Mouse (Mus musculus): ENCODE data around the gene Olfr536. TPM values are rescaled to one million over a fixed set of nuclear protein-coding genes. Genes with fewer than 3 reads are reported as not detected.
"Not testable (repeated sequence)": the region's sequence is repeated elsewhere in the genome, so short reads cannot be mapped to it uniquely, and the experiment has no call there.

Gene Olfr536
- not detected for polyA plus RNA-seq (2012; fragmentation: generic; extraction: Trizol)
- long read RNA-seq, experiment 1, result 0 reads
- long read RNA-seq, experiment 2, result 0 reads

GRCm38 (mm10) chr7:140507346-140508021 is at the start of gene Olfr536:
Gene Olfr536 (minus strand): TSS chr7:140507396.
- H3K27me3 ChIP-seq (ENCODE audit: control insufficient read depth, insufficient read depth, insufficient read length); H3K36me3 ChIP-seq (ENCODE audit: control insufficient read depth, insufficient read depth); H3K79me3 ChIP-seq (ENCODE audit: low read depth); H3ac ChIP-seq (ENCODE audit: control insufficient read depth, insufficient read length, low read depth); H3K79me2 ChIP-seq (ENCODE audit: control insufficient read depth, insufficient read depth); H3K4me3 ChIP-seq (ENCODE audit: insufficient read depth, poor library complexity, severe bottlenecking): not testable (repeated sequence)

DNA sequence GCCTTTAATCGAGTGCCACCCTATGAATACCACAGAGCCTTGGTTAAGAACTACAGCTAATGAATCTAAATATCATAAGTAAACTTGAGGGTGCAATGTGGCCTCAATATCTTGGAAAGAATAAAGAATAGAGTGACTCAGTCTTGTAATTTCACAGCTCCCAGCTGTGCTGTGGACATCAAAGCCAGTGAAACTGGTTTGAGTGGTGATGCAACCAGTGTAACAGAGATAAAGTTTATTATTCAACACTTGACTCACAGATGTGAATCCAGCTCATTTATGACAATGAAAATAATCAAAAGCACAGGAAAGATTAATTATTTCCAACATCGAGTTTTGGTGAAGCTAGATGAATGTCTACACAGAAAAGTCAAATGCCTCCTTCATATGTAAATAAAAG is 32.5 kb upstream of the Olfr536 start:
- H3K36me3 ChIP-seq (ENCODE audit: control insufficient read depth, insufficient read depth), result no peaks in the 10 kb centered on the region
- no peaks in the 10 kb centered on the region for H3K79me3 ChIP-seq (ENCODE audit: low read depth)
- no peak overlapping the region for H3ac ChIP-seq (ENCODE audit: control insufficient read depth, insufficient read length, low read depth)
- peak; percentile 53 for TF ChIP-seq MYOD1 (IDR thresholded peaks at IDR 0.05; ENCODE audit: control insufficient read depth, insufficient read length, low read depth)
- peak; percentile 38 for TF ChIP-seq CEBPB (IDR thresholded peaks at IDR 0.05; ENCODE audit: low read depth)
- no peak for TF ChIP-seq CTCF (IDR thresholded peaks at IDR 0.05; ENCODE audit: control insufficient read depth, insufficient read depth, insufficient read length)
- no peak for TF ChIP-seq FOSL1 (IDR thresholded peaks at IDR 0.05; ENCODE audit: insufficient read depth, low read length, poor library complexity, severe bottlenecking)
- no peaks in the 10 kb centered on the region for H3K79me2 ChIP-seq (ENCODE audit: control insufficient read depth, insufficient read depth)
- H3K4me3 ChIP-seq (ENCODE audit: insufficient read depth, poor library complexity, severe bottlenecking), result no peak overlapping the region
- H3K27me3 ChIP-seq (ENCODE audit: control insufficient read depth, insufficient read depth, insufficient read length), result no peaks in the 10 kb centered on the region

GRCm38 (mm10) chr7:140494702-140495101 is 12.5 kb downstream of the Olfr536 start:
- Histone ChIP-seq H3ac (ENCODE audit: control insufficient read depth, insufficient read length, low read depth) (no peak overlapping the region), H3K4me3 (ENCODE audit: insufficient read depth, poor library complexity, severe bottlenecking) (no peak overlapping the region), H3K79me3 (ENCODE audit: low read depth) (no peaks in the 10 kb centered on the region), H3K27me3 (ENCODE audit: control insufficient read depth, insufficient read depth, insufficient read length) (no peaks in the 10 kb centered on the region), H3K79me2 (ENCODE audit: control insufficient read depth, insufficient read depth) (no peaks in the 10 kb centered on the region), H3K36me3 (ENCODE audit: control insufficient read depth, insufficient read depth) (no peaks in the 10 kb centered on the region)
- TF ChIP-seq CEBPB (IDR thresholded peaks at IDR 0.05; ENCODE audit: low read depth) (no peak), MYOD1 (IDR thresholded peaks at IDR 0.05; ENCODE audit: control insufficient read depth, insufficient read length, low read depth) (no peak), USF1 (IDR thresholded peaks at IDR 0.05; ENCODE audit: low read depth) (no peak), CTCF (IDR thresholded peaks at IDR 0.05; ENCODE audit: control insufficient read depth, insufficient read depth, insufficient read length) (no peak), MAX (IDR thresholded peaks at IDR 0.05) (no peak), FOSL1 (IDR thresholded peaks at IDR 0.05; ENCODE audit: insufficient read depth, low read length, poor library complexity, severe bottlenecking) (no peak), MYOG (IDR thresholded peaks at IDR 0.05; ENCODE audit: control insufficient read depth, extremely low read depth, insufficient read length) (no peak)

DNA sequence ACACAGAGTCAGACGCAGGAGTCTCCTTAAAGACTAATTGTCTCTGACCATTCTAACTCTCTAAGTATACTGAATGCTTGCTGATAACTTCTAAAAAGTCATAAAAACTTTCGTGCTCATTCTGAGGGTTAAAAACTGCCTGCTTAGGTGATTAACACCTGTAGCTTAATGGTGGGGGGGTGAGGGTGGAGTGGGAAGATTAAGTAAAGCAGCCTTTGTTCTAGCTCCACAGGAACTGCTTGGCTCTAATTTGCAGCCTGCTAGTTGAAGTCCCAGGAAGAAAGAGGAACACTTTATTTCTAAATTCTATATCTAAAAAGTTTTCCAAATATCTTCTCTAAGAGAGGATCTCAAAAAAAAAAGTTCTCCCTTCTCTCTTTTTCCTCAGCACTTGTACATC is 13.0 kb downstream of the Olfr536 start:
- Histone ChIP-seq H3K79me3 (ENCODE audit: low read depth) (no peaks in the 10 kb centered on the region), H3ac (ENCODE audit: control insufficient read depth, insufficient read length, low read depth) (no peak overlapping the region), H3K27me3 (ENCODE audit: control insufficient read depth, insufficient read depth, insufficient read length) (no peaks in the 10 kb centered on the region), H3K4me3 (ENCODE audit: insufficient read depth, poor library complexity, severe bottlenecking) (no peak overlapping the region), H3K36me3 (ENCODE audit: control insufficient read depth, insufficient read depth) (no peaks in the 10 kb centered on the region), H3K79me2 (ENCODE audit: control insufficient read depth, insufficient read depth) (no peaks in the 10 kb centered on the region)
- no peak for TF ChIP-seq MYOG (IDR thresholded peaks at IDR 0.05; ENCODE audit: control insufficient read depth, extremely low read depth, insufficient read length)
- TF ChIP-seq FOSL1 (IDR thresholded peaks at IDR 0.05; ENCODE audit: insufficient read depth, low read length, poor library complexity, severe bottlenecking), result no peak
- TF ChIP-seq MAX (IDR thresholded peaks at IDR 0.05), result no peak

- H3K79me3 ChIP-seq (ENCODE audit: low read depth), result no peaks in the 10 kb centered on the region
- no peaks in the 10 kb centered on the region for H3K79me2 ChIP-seq (ENCODE audit: control insufficient read depth, insufficient read depth)
- H3K4me3 ChIP-seq (ENCODE audit: insufficient read depth, poor library complexity, severe bottlenecking), result no peak overlapping the region
- H3K36me3 ChIP-seq (ENCODE audit: control insufficient read depth, insufficient read depth), result no peaks in the 10 kb centered on the region
- no peaks in the 10 kb centered on the region for H3K27me3 ChIP-seq (ENCODE audit: control insufficient read depth, insufficient read depth, insufficient read length)
- TF ChIP-seq MAX (IDR thresholded peaks at IDR 0.05) (no peak), MYOG (IDR thresholded peaks at IDR 0.05; ENCODE audit: control insufficient read depth, extremely low read depth, insufficient read length) (no peak), CEBPB (IDR thresholded peaks at IDR 0.05; ENCODE audit: low read depth) (no peak), MYOD1 (IDR thresholded peaks at IDR 0.05; ENCODE audit: control insufficient read depth, insufficient read length, low read depth) (no peak), FOSL1 (IDR thresholded peaks at IDR 0.05; ENCODE audit: insufficient read depth, low read length, poor library complexity, severe bottlenecking) (no peak), USF1 (IDR thresholded peaks at IDR 0.05; ENCODE audit: low read depth) (no peak), CTCF (IDR thresholded peaks at IDR 0.05; ENCODE audit: control insufficient read depth, insufficient read depth, insufficient read length) (no peak)
- H3ac ChIP-seq (ENCODE audit: control insufficient read depth, insufficient read length, low read depth), result no peak overlapping the region
Measured at GRCm38 (mm10) chr7:140488981-140489380, 18.2 kb downstream of the Olfr536 start.

DNA sequence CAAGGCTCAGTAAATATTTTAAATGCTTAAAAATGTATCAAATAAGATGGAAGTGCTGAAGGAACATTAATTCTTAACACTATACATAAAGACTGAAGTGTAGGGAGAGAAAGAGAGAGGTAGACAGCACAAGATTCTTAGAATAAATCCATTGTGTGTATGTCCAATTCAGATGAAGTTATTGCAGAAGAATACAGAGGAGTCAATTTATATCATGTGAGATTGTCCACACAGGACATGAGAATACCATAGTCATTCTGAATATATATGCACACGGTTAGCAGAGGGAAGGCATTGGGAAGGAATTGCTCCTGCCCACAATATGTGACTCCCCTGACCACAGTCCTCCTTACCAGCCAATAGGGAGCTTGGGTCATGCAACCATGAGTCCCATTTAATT is 23.3 kb downstream of the Olfr536 start, which contains the start of gene Olfr535:
TSS of gene Olfr535 (plus strand) at position 301 of the 400 bp plus-strand sequence.
- no peak within 1 kb of the TSS for H3K4me3 ChIP-seq (ENCODE audit: insufficient read depth, poor library complexity, severe bottlenecking)
- H3ac ChIP-seq (ENCODE audit: control insufficient read depth, insufficient read length, low read depth), result no peak within 1 kb of the TSS
- TF ChIP-seq MAX (IDR thresholded peaks at IDR 0.05), result no peak
- TF ChIP-seq FOSL1 (IDR thresholded peaks at IDR 0.05; ENCODE audit: insufficient read depth, low read length, poor library complexity, severe bottlenecking), result no peak
- TF ChIP-seq CEBPB (IDR thresholded peaks at IDR 0.05; ENCODE audit: low read depth), result no peak
- TF ChIP-seq USF1 (IDR thresholded peaks at IDR 0.05; ENCODE audit: low read depth), result no peak
- no peaks in the 10 kb centered on the region for H3K27me3 ChIP-seq (ENCODE audit: control insufficient read depth, insufficient read depth, insufficient read length)
- H3K79me2 ChIP-seq (ENCODE audit: control insufficient read depth, insufficient read depth), result no peaks in the 10 kb centered on the region
- H3K79me3 ChIP-seq (ENCODE audit: low read depth), result no peaks in the 10 kb centered on the region
- H3K36me3 ChIP-seq (ENCODE audit: control insufficient read depth, insufficient read depth), result no peaks in the 10 kb centered on the region
